26 mouse cellular contexts compared by ENCODE assay signal in genomic region chr1:152739374-152739773, GRCm38 (mm10). TPM values are rescaled to one million over a fixed set of nuclear protein-coding genes. Genes with fewer than 3 reads are reported as not detected.
DNase-seq lines count a peak whose midpoint lies in the region; ATAC-seq and TF ChIP-seq lines count a peak whose summit lies in the region.
"Had no signal": no experiment of that assay in that cellular context is flagged by ENCODE, and none has a peak within 500 bp of the region (broad histone marks: within the 10 kb centered on the region; RNA-seq: fewer than 3 reads in every experiment).

No protein-coding gene starts in this region.

- H3K4me3 ChIP-seq in heart, embryonic 14.5 days (ENCODE audit: control insufficient read depth in 1 of 2, insufficient read depth in 1 of 2, low read depth in 1 of 2, low read length in 2 of 2), result no peak overlapping the region
- no peak overlapping the region for H3K4me3 ChIP-seq in heart, embryonic 16.5 days (ENCODE audit: low read length)
- H3K4me3 ChIP-seq in lung, adult 2 months (replicated peaks; ENCODE audit: extremely low read depth, low read depth, low read length), result no peak overlapping the region
- H3K4me3 ChIP-seq: embryonic facial prominence, embryonic 10.5 days; embryonic facial prominence, embryonic 12.5 days; forebrain, embryonic 13.5 days; forebrain, embryonic 15.5 days had no signal

- no peak for TF ChIP-seq CTCF in lung, adult 2 months (IDR thresholded peaks at IDR 0.05; ENCODE audit: insufficient read depth, low read length)

- H3K27me3 ChIP-seq in heart, embryonic 14.5 days (ENCODE audit: control insufficient read depth, insufficient read depth, low read length), result no peaks in the 10 kb centered on the region
- no peaks in the 10 kb centered on the region for H3K27me3 ChIP-seq in heart, embryonic 16.5 days (ENCODE audit: control insufficient read depth, insufficient read depth, low read length)
- H3K27me3 ChIP-seq: embryonic facial prominence, embryonic 12.5 days; forebrain, embryonic 13.5 days; forebrain, embryonic 15.5 days had no signal

- no peaks in the 10 kb centered on the region for H3K36me3 ChIP-seq in heart, embryonic 14.5 days (ENCODE audit: control insufficient read depth, insufficient read depth, low read length)
- 0 out of 2 replicates have a peak, but pooled peaks cover 3% of the 10 kb centered on the region for H3K36me3 ChIP-seq in heart, embryonic 16.5 days (ENCODE audit: control insufficient read depth, insufficient read depth)
- H3K36me3 ChIP-seq: embryonic facial prominence, embryonic 10.5 days; embryonic facial prominence, embryonic 12.5 days; forebrain, embryonic 15.5 days had no signal

- no peak overlapping the region for H3K9ac ChIP-seq in heart, embryonic 14.5 days (ENCODE audit: low read length)
- H3K9ac ChIP-seq in heart, embryonic 16.5 days (ENCODE audit: low read length), result no peak overlapping the region
- H3K9ac ChIP-seq: embryonic facial prominence, embryonic 12.5 days; forebrain, embryonic 13.5 days; forebrain, embryonic 15.5 days; forebrain, postnatal 0 days had no signal

- H3K9me3 ChIP-seq in heart, embryonic 14.5 days (ENCODE audit: control insufficient read depth, low read length), result no peaks in the 10 kb centered on the region
- 0 out of 2 replicates have a peak, but pooled peaks cover 2% of the 10 kb centered on the region for H3K9me3 ChIP-seq in heart, embryonic 16.5 days (replicated peaks; ENCODE audit: control insufficient read depth, low read length)
- H3K9me3 ChIP-seq: embryonic facial prominence, embryonic 10.5 days; embryonic facial prominence, embryonic 12.5 days; forebrain, embryonic 13.5 days; forebrain, embryonic 15.5 days had no signal

- no peak overlapping the region for H3K4me2 ChIP-seq in heart, embryonic 14.5 days (ENCODE audit: low read length)
- H3K4me2 ChIP-seq in heart, embryonic 16.5 days (ENCODE audit: low read depth, low read length), result no peak overlapping the region
- H3K4me2 ChIP-seq: embryonic facial prominence, embryonic 12.5 days; forebrain, embryonic 13.5 days; forebrain, embryonic 15.5 days had no signal

- DNase-seq in heart, adult 9 months (ENCODE audit: low spot score in 2 of 2), result no peak
- DNase-seq in heart, postnatal 25 days (ENCODE audit: low spot score), result no peak
- DNase-seq in R1 (ENCODE audit: low read depth, low spot score), result peak; percentile 70
- peak; percentile 45 for DNase-seq in ZHBTc4 (ENCODE audit: low read depth, low spot score)
- no peak for DNase-seq in lung, adult 2 months
- DNase-seq: adrenal gland, adult 2 months; adrenal gland, postnatal 10 days; adrenal gland, postnatal 36 days; cerebellum, adult 11-12 months; cerebellum, adult 2 months; cerebellum, adult 9-10 months; cerebellum, postnatal 10 days; cerebellum, postnatal 25 days; forebrain, postnatal 0 days had no signal

- peaks cover 14 to 15% of the 10 kb centered on the region in 2 experiments for H3K4me1 ChIP-seq in heart, embryonic 14.5 days (ENCODE audit: control insufficient read depth in 2 of 2, insufficient read depth in 2 of 2, low read length in 2 of 2)
- H3K4me1 ChIP-seq in heart, embryonic 16.5 days (ENCODE audit: control insufficient read depth, insufficient read depth, low read length), result peaks cover 14% of the 10 kb centered on the region
- H3K4me1 ChIP-seq in lung, adult 2 months (ENCODE audit: control insufficient read depth, insufficient read depth, low read length), result peaks cover 3% of the 10 kb centered on the region; the same call in 1 of the 2 replicates
- H3K4me1 ChIP-seq: forebrain, embryonic 13.5 days; forebrain, embryonic 15.5 days had no signal

- 89% methylated on average over 11 of the region's 11 CpGs for WGBS in heart, embryonic 14.5 days
- WGBS in heart, embryonic 16.5 days, result 88% methylated on average over 11 of the region's 11 CpGs
- 91% methylated on average over 11 of the region's 11 CpGs for WGBS in lung, adult 2 months

- H3K27ac ChIP-seq in heart, embryonic 14.5 days (replicated peaks in 1 of 2; ENCODE audit: control insufficient read depth in 1 of 2, insufficient read depth in 1 of 2, low read depth in 2 of 2, low read length in 2 of 2), result peak overlapping the region; percentile 33 to 41; a peak in 2 of 4 replicates
- H3K27ac ChIP-seq in heart, embryonic 16.5 days (ENCODE audit: low read length), result peak overlapping the region; percentile 6; the same call in 1 of the 2 replicates
- H3K27ac ChIP-seq: embryonic facial prominence, embryonic 10.5 days; embryonic facial prominence, embryonic 12.5 days; forebrain, embryonic 13.5 days; forebrain, embryonic 15.5 days had no signal

- intact Hi-C loops in heart, postnatal 25 days (cut with DNase I), result no loop called here

- ATAC-seq in heart, embryonic 14.5 days (ENCODE audit: insufficient number of reproducible peaks, insufficient read depth, low FRiP score, low read depth), result no peak
- no peak for ATAC-seq in heart, embryonic 16.5 days (replicated peaks; ENCODE audit: extremely low read depth, insufficient read depth, low FRiP score)
- ATAC-seq in megakaryocyte progenitor cell, adult 5-6 weeks (replicated peaks; ENCODE audit: poor library complexity), result no peak
- ATAC-seq: forebrain, embryonic 13.5 days; forebrain, embryonic 15.5 days; forebrain, postnatal 0 days had no signal

- TF ChIP-seq POLR2A in lung, adult 2 months (IDR thresholded peaks at IDR 0.05; ENCODE audit: borderline replicate concordance, extremely low read depth, low read depth, low read length), result no peak

RNA-seq across cellular contexts. Expression of gene Apobec4, which starts 11.0 kb away (rescaled TPM):
- not detected in 2 replicates for polyA plus RNA-seq in heart, embryonic 14.5 days (2014; fragmentation: Nextera tagmentation; extraction: Ambion mirVana)
- not detected in 2 replicates for polyA plus RNA-seq in heart, embryonic 16.5 days (2015; fragmentation: Nextera tagmentation; extraction: Ambion mirVana)
- not detected for total RNA-seq in heart, postnatal 25 days (2021)
- total RNA-seq in megakaryocyte progenitor cell, adult 5-6 weeks (2015), result not detected in 2 replicates
- total RNA-seq in megakaryocyte progenitor cell, adult 5-6 weeks (2017), result not detected in 2 replicates
- 0.16 and 0.46 TPM in 2 replicates for polyA plus RNA-seq in lung, adult 2 months (2012; rRNA removed)
- total RNA-seq: adrenal gland, adult 2 months; adrenal gland, postnatal 10 days; adrenal gland, postnatal 36 days; ES-E14; MEL had no signal
- polyA plus RNA-seq: adrenal gland, adult 2 months; C2C12; cerebellum, adult 2 months; cortical plate, adult 2 months; embryonic facial prominence, embryonic 10.5 days; embryonic facial prominence, embryonic 12.5 days; forebrain, embryonic 11.5 days; forebrain, embryonic 15.5 days had no signal

RNA-seq across cellular contexts. Expression of gene Rgl1, which starts 26.8 kb away (rescaled TPM):
- 66.8 and 72.0 TPM in 2 replicates for polyA plus RNA-seq in heart, embryonic 14.5 days (2014; fragmentation: Nextera tagmentation; extraction: Ambion mirVana)
- 60.1 and 61.0 TPM in 2 replicates for polyA plus RNA-seq in heart, embryonic 16.5 days (2015; fragmentation: Nextera tagmentation; extraction: Ambion mirVana)
- total RNA-seq in heart, postnatal 25 days (2021), result 10 to 100 TPM; 37.0 to 38.2 TPM
- total RNA-seq in megakaryocyte progenitor cell, adult 5-6 weeks (2015), result 1.3 and 1.6 TPM in 2 replicates
- total RNA-seq in megakaryocyte progenitor cell, adult 5-6 weeks (2017), result 1.4 and 2.7 TPM in 2 replicates
- polyA plus RNA-seq in lung, adult 2 months (2012; rRNA removed), result 26.5 and 35.7 TPM in 2 replicates

RNA-seq across cellular contexts. Expression of gene Arpc5, which starts 27.0 kb away (rescaled TPM):
- 215 and 228 TPM in 2 replicates for polyA plus RNA-seq in heart, embryonic 14.5 days (2014; fragmentation: Nextera tagmentation; extraction: Ambion mirVana)
- 196 and 229 TPM in 2 replicates for polyA plus RNA-seq in heart, embryonic 16.5 days (2015; fragmentation: Nextera tagmentation; extraction: Ambion mirVana)
- 10 to 100 TPM; 34.7 to 40.4 TPM for total RNA-seq in heart, postnatal 25 days (2021)
- total RNA-seq in megakaryocyte progenitor cell, adult 5-6 weeks (2015), result 264 and 298 TPM in 2 replicates
- 127 and 137 TPM in 2 replicates for total RNA-seq in megakaryocyte progenitor cell, adult 5-6 weeks (2017)
- 90.4 and 99.5 TPM in 2 replicates for polyA plus RNA-seq in lung, adult 2 months (2012; rRNA removed)

Comparison
In these comparisons a context has a peak if more than half of its experiments do, and no peak if none do; other contexts are left out.
1. DNase-seq: peak in R1 (single experiment) and ZHBTc4 (single experiment); none in heart, adult 9 months (0 of 2), heart, postnatal 25 days (single experiment) and lung, adult 2 months (single experiment).